Mouse (Mus musculus) bone marrow, adult 2 months (tissue): ENCODE results near the gene Pik3c2b.

ENCODE experiments used
- CTCF ChIP-seq: fragments of 200-500 bp; IDR thresholded peaks from 2 replicates; pipeline ENCODE4 v1.5.1; 2011; ENCODE audit warnings: low read length, control low read depth; ENCODE audit not compliant: control insufficient read depth, insufficient read depth
- POLR2A ChIP-seq: fragments of 200-500 bp; IDR thresholded peaks from 2 replicates; pipeline ENCODE4 v1.6.1; 2011; ENCODE audit warnings: low read depth, mild to moderate bottlenecking, control low read depth, low read length, borderline replicate concordance; ENCODE audit not compliant: control insufficient read depth

DNA sequence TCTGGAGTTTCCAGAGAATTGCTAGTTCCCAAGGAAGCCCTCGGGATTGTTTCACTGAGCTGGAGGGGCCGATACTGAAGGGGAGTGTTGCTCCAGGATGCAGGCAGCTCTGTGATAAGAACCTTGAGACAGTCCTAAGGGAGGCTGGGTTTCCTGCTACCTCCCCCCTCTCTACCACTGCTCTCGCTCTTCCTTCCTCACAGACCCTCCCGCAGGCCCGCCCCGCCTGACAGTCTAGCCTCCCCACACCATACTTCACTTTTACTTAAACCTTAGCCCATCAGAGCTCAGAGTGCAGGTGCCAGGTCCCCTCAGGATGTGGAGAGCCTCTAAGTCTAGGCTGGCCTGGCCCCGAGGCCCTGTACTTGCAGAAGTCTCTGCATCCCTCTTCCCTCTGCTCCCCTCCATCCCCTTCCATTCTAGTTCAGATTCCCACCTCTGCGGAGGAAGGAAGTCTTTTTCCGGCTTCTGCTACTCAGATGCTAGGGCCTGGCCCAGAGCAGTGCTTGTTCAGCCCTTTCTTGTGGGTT is 27.9 kb downstream of the Pik3c2b start:
- TF ChIP-seq CTCF (no peak), POLR2A (no peak)
